Mouse (Mus musculus) kidney, postnatal 10 days (tissue): ENCODE data around the gene Cd80.
"Not testable (repeated sequence)": the region's sequence is repeated elsewhere in the genome, so short reads cannot be mapped to it uniquely, and the experiment has no call there.

ENCODE experiments used
- DNase-seq: peaks from one replicate; pipeline ENCODE4 v3.0.0; 2021; ENCODE audit warnings: mixed read lengths

The Cd80 gene

GRCm38 (mm10) chr16:38474677-38475286 is 19.4 kb downstream of the Cd80 start:
- no peak for DNase-seq

GRCm38 (mm10) chr16:38475681-38476311 is 20.4 kb downstream of the Cd80 start:
- no peak for DNase-seq

- peak; percentile 52 for DNase-seq
Measured at GRCm38 (mm10) chr16:38476312-38477240, 21.2 kb downstream of the Cd80 start.

GRCm38 (mm10) chr16:38477241-38477608 is 21.9 kb downstream of the Cd80 start:
- DNase-seq = not testable (repeated sequence)

- DNase-seq = no peak
Measured at GRCm38 (mm10) chr16:38478296-38478695, 22.9 kb downstream of the Cd80 start.

GRCm38 (mm10) chr16:38481327-38481726 is 26.0 kb downstream of the Cd80 start:
- no peak for DNase-seq

GRCm38 (mm10) chr16:38482780-38483562 is 27.6 kb downstream of the Cd80 start:
- DNase-seq = peak; percentile 69

GRCm38 (mm10) chr16:38483582-38484309 is 28.4 kb downstream of the Cd80 start:
- peak; percentile 34 for DNase-seq

GRCm38 (mm10) chr16:38492551-38492950 is 37.2 kb downstream of the Cd80 start:
- DNase-seq = no peak

- no peak for DNase-seq
Measured at GRCm38 (mm10) chr16:38493890-38494289, 38.5 kb downstream of the Cd80 start.

- no peak for DNase-seq
Measured at GRCm38 (mm10) chr16:38496604-38497140, 41.3 kb downstream of the Cd80 start.

GRCm38 (mm10) chr16:38502469-38502868 is 47.1 kb downstream of the Cd80 start:
- DNase-seq = no peak

- no peak for DNase-seq
Measured at GRCm38 (mm10) chr16:38503528-38503927, 48.2 kb downstream of the Cd80 start.

GRCm38 (mm10) chr16:38506041-38506634 is 50.8 kb downstream of the Cd80 start:
- peak; percentile 79 for DNase-seq

GRCm38 (mm10) chr16:38510846-38511245 is 55.5 kb downstream of the Cd80 start:
- no peak for DNase-seq

GRCm38 (mm10) chr16:38519140-38519539 is 63.8 kb downstream of the Cd80 start:
- no peak for DNase-seq

- DNase-seq = no peak
Measured at GRCm38 (mm10) chr16:38521211-38521987, 66.0 kb downstream of the Cd80 start.

GRCm38 (mm10) chr16:38522129-38523084 is 67.0 kb downstream of the Cd80 start, which contains the start of gene Timmdc1:
Gene Timmdc1, minus strand, starts transcription at chr16:38522663.
- peak; percentile 97 for DNase-seq

GRCm38 (mm10) chr16:38526264-38526663 is 70.9 kb downstream of the Cd80 start:
- DNase-seq = no peak
